12 mouse cellular contexts compared by ENCODE assay signal in genomic region chr1:34663875-34664547, GRCm38 (mm10).
A peak's percentile ranks its signal among the peaks of the same experiment; 100 is the strongest.
DNase-seq lines count a peak whose midpoint lies in the region; ATAC-seq and TF ChIP-seq lines count a peak whose summit lies in the region.
"Had no signal": no experiment of that assay in that cellular context is flagged by ENCODE, and none has a peak within 500 bp of the region (broad histone marks: within the 10 kb centered on the region; RNA-seq: fewer than 3 reads in every experiment).

No protein-coding gene starts in this region.

- H3K9ac ChIP-seq in heart, postnatal 0 days (replicated peaks; ENCODE audit: low read depth, low read length): no peak overlapping the region
- H3K9ac ChIP-seq in heart, adult 2 months (ENCODE audit: low read depth, low read length): no peak overlapping the region
- no peak overlapping the region for H3K9ac ChIP-seq in hindbrain, embryonic 12.5 days
- H3K9ac ChIP-seq in neural tube, embryonic 15.5 days (replicated peaks): no peak overlapping the region
- H3K9ac ChIP-seq: embryonic facial prominence, embryonic 13.5 days; liver, embryonic 14.5 days had no signal

- intact Hi-C loops in heart, adult 2 months (cut with DNase I): no loop called here
- intact Hi-C loops in left cerebral cortex, postnatal 25 days (cut with DNase I): no loop called here
- intact Hi-C loops in gastrocnemius, adult 2 months (cut with DNase I): no loop called here

- H3K4me1 ChIP-seq in heart, postnatal 0 days (ENCODE audit: control insufficient read depth, insufficient read depth): no peaks in the 10 kb centered on the region
- no peaks in the 10 kb centered on the region for H3K4me1 ChIP-seq in heart, adult 2 months (ENCODE audit: control insufficient read depth, insufficient read depth, low read length)
- H3K4me1 ChIP-seq in hindbrain, embryonic 12.5 days: peaks cover 29% of the 10 kb centered on the region
- H3K4me1 ChIP-seq in neural tube, embryonic 15.5 days: peaks cover 14% of the 10 kb centered on the region
- H3K4me1 ChIP-seq: embryonic facial prominence, embryonic 13.5 days had no signal

- no peak for DNase-seq in heart, postnatal 0 days (ENCODE audit: low spot score)
- no peak for DNase-seq in heart, adult 2 months
- peak; percentile 10 to 52 for DNase-seq in left cerebral cortex, postnatal 25 days (ENCODE audit: low spot score in 2 of 2)
- no peak for DNase-seq in testis, postnatal 14 days (ENCODE audit: low spot score)
- no peak for DNase-seq in gastrocnemius, adult 2 months
- DNase-seq: adrenal gland, postnatal 10 days; cerebellum, adult 8-10 months had no signal

- no peak for TF ChIP-seq EP300 in heart, postnatal 0 days (IDR thresholded peaks at IDR 0.05; ENCODE audit: low read depth)
- no peak for TF ChIP-seq EP300 in heart, adult 2 months (IDR thresholded peaks at IDR 0.05; ENCODE audit: insufficient read depth, low read depth, low read length)

- no peak for ATAC-seq in heart, postnatal 0 days (ENCODE audit: insufficient read depth, low read depth)
- ATAC-seq in hindbrain, embryonic 12.5 days (ENCODE audit: low FRiP score): no peak
- peak; percentile 49; the same call in 1 of the 2 replicates for ATAC-seq in neural tube, embryonic 15.5 days (ENCODE audit: low FRiP score)
- no peak for ATAC-seq in megakaryocyte, adult 5-6 weeks (ENCODE audit: poor library complexity, severe bottlenecking)

- 76% methylated on average over 4 of the region's 4 CpGs for WGBS in heart, postnatal 0 days
- WGBS in heart, adult 2 months: 65% methylated on average over 4 of the region's 4 CpGs
- WGBS in hindbrain, embryonic 12.5 days: 74% methylated on average over 4 of the region's 4 CpGs
- 57% methylated on average over 4 of the region's 4 CpGs for WGBS in neural tube, embryonic 15.5 days

- no peaks in the 10 kb centered on the region for H3K27me3 ChIP-seq in heart, postnatal 0 days (ENCODE audit: control insufficient read depth, insufficient read depth, low read length)
- no peaks in the 10 kb centered on the region for H3K27me3 ChIP-seq in heart, adult 2 months (ENCODE audit: control insufficient read depth, insufficient read depth, low read length)
- no peaks in the 10 kb centered on the region for H3K27me3 ChIP-seq in hindbrain, embryonic 12.5 days
- H3K27me3 ChIP-seq in neural tube, embryonic 15.5 days (replicated peaks): no peaks in the 10 kb centered on the region
- H3K27me3 ChIP-seq: embryonic facial prominence, embryonic 13.5 days had no signal

- H3K4me3 ChIP-seq in heart, postnatal 0 days (ENCODE audit: low read depth, low read length): no peak overlapping the region
- no peak overlapping the region for H3K4me3 ChIP-seq in heart, adult 2 months
- no peak overlapping the region for H3K4me3 ChIP-seq in hindbrain, embryonic 12.5 days
- H3K4me3 ChIP-seq in neural tube, embryonic 15.5 days (replicated peaks): no peak overlapping the region
- H3K4me3 ChIP-seq in gastrocnemius, adult 2 months: no peak overlapping the region
- H3K4me3 ChIP-seq: embryonic facial prominence, embryonic 13.5 days had no signal

- no peaks in the 10 kb centered on the region for H3K79me2 ChIP-seq in heart, adult 2 months (replicated peaks; ENCODE audit: control insufficient read depth, insufficient read depth, low read length)

- no peak overlapping the region for H3K4me2 ChIP-seq in heart, postnatal 0 days (ENCODE audit: low read depth, low read length)
- peak overlapping the region; percentile 3; the same call in 1 of the 2 replicates for H3K4me2 ChIP-seq in hindbrain, embryonic 12.5 days (replicated peaks)
- H3K4me2 ChIP-seq in neural tube, embryonic 15.5 days: no peak overlapping the region
- H3K4me2 ChIP-seq: embryonic facial prominence, embryonic 13.5 days had no signal

- H3K36me3 ChIP-seq in heart, postnatal 0 days (replicated peaks; ENCODE audit: control insufficient read depth, insufficient read depth, low read length): no peaks in the 10 kb centered on the region
- H3K36me3 ChIP-seq in heart, adult 2 months (ENCODE audit: control insufficient read depth, insufficient read depth, low read length): no peaks in the 10 kb centered on the region
- H3K36me3 ChIP-seq in hindbrain, embryonic 12.5 days: no peaks in the 10 kb centered on the region
- H3K36me3 ChIP-seq in neural tube, embryonic 15.5 days: no peaks in the 10 kb centered on the region
- H3K36me3 ChIP-seq: embryonic facial prominence, embryonic 13.5 days had no signal

- TF ChIP-seq POLR2A in heart, adult 2 months (IDR thresholded peaks at IDR 0.05; ENCODE audit: insufficient read depth, low read depth, low read length): no peak

- no peaks in the 10 kb centered on the region for H3K9me3 ChIP-seq in heart, postnatal 0 days (replicated peaks; ENCODE audit: control insufficient read depth, low read length)
- H3K9me3 ChIP-seq in hindbrain, embryonic 12.5 days (replicated peaks): no peaks in the 10 kb centered on the region
- H3K9me3 ChIP-seq in neural tube, embryonic 15.5 days (replicated peaks): no peaks in the 10 kb centered on the region
- H3K9me3 ChIP-seq: embryonic facial prominence, embryonic 13.5 days had no signal

- 0 out of 2 replicates have a peak, but pooled peaks have one; percentile 5 for TF ChIP-seq CTCF in heart, postnatal 0 days (IDR thresholded peaks at IDR 0.05; ENCODE audit: low read depth)
- no peak for TF ChIP-seq CTCF in heart, adult 2 months (IDR thresholded peaks at IDR 0.05)
- TF ChIP-seq CTCF in gastrocnemius, adult 2 months (IDR thresholded peaks at IDR 0.05): no peak

- H3K27ac ChIP-seq in heart, postnatal 0 days (ENCODE audit: low read depth): no peak overlapping the region
- no peak overlapping the region for H3K27ac ChIP-seq in heart, adult 2 months
- peak overlapping the region; percentile 77 for H3K27ac ChIP-seq in hindbrain, embryonic 12.5 days
- H3K27ac ChIP-seq in neural tube, embryonic 15.5 days (replicated peaks): peak overlapping the region; percentile 85
- H3K27ac ChIP-seq in gastrocnemius, adult 2 months: no peak overlapping the region
- H3K27ac ChIP-seq: embryonic facial prominence, embryonic 13.5 days; liver, embryonic 14.5 days had no signal

Comparison
In these comparisons a context has a peak if more than half of its experiments do, and no peak if none do; other contexts are left out.
1. DNase-seq: peak in left cerebral cortex, postnatal 25 days (2 of 2); none in heart, postnatal 0 days (single experiment), heart, adult 2 months (0 of 2), testis, postnatal 14 days (single experiment) and gastrocnemius, adult 2 months (single experiment).
2. H3K27ac ChIP-seq: peak in hindbrain, embryonic 12.5 days (single experiment) and neural tube, embryonic 15.5 days (single experiment); none in heart, postnatal 0 days (single experiment), heart, adult 2 months (single experiment) and gastrocnemius, adult 2 months (single experiment).